Mouse (Mus musculus): Measurements from ENCODE around the gene Ap2a1. TPM values are rescaled to one million over a fixed set of nuclear protein-coding genes. Genes with fewer than 3 reads are reported as not detected.
A peak's percentile ranks its signal among the peaks of the same experiment; 100 is the strongest.

Gene Ap2a1
- polyA plus RNA-seq, 1 experiment: 21.5 TPM

DNA sequence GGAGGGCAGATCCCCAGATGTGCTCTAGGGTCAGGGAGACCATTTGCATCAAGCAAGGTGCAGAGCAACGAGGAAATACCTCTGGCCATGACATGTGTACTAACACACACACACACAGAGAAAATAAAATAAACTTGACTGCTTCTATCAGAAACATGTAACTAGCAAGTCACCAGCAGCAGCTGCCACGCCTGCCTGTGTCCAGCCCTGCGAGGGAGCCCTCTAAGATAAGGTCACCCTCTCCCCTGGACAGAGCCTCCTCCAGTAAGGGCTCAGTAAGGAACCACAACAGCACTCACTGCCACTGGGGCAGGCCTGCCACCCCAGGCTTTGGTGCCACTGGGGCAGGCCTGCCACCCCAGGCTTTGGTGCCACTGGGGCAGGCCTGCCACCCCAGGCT lies 11.1 kb downstream of the Ap2a1 start:
- 0 out of 2 replicates have a peak, but pooled peaks cover 2% of the 10 kb centered on the region for H3K4me1 ChIP-seq (ENCODE audit: control insufficient read depth, insufficient read depth, insufficient read length, low read length)
- H3K27ac ChIP-seq (replicated peaks; ENCODE audit: low read depth, low read length): no peak overlapping the region
- no peak overlapping the region for H3K4me3 ChIP-seq (ENCODE audit: insufficient read depth, low read depth, low read length)

DNA sequence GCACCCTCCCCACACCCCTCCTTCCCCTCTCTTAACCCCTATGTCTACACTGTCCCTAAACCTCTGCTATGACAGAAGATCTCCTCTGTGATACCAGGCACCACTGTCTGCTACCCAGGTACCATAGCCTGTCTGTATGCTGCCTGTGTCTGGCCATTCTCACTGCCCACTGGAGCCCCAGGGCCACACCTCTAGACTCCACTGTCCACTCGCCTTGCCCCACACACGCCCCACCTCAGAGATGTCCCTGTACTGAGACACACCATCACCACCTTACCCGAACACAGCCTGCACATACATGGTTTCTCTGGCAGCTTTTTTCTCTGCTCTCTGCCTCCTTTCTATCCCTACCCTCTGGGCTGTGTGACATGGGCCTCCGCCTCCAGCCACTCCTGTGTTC lies 12.4 kb downstream of the Ap2a1 start:
- Histone ChIP-seq H3K27ac (replicated peaks; ENCODE audit: low read depth, low read length) (no peak overlapping the region), H3K4me1 (ENCODE audit: control insufficient read depth, insufficient read depth, insufficient read length, low read length) (0 out of 2 replicates have a peak, but pooled peaks cover 2% of the 10 kb centered on the region), H3K4me3 (ENCODE audit: insufficient read depth, low read depth, low read length) (no peak overlapping the region)

DNA sequence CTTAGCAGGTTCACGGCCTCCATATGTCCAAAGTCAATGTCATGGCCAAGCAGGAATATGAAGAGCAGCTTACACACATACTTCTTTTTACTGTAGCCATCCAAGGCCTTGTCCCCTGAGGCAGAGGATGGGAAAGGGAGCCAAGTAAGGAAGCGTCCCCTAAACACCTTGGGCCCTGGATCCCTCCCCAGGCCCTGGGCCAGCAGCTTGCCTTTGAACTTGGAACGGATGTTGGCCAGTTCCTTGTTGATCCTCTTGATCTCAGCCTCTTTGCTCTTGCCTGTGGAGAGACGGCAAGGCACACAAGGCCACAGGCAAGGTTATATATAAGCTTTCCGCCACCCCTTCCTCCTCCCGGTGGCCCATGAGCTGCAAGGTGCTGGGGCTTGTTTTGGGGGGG lies 13.1 kb downstream of the Ap2a1 start:
- Histone ChIP-seq H3K27ac (replicated peaks; ENCODE audit: low read depth, low read length) (no peak overlapping the region), H3K4me1 (ENCODE audit: control insufficient read depth, insufficient read depth, insufficient read length, low read length) (0 out of 2 replicates have a peak, but pooled peaks cover 2% of the 10 kb centered on the region), H3K4me3 (ENCODE audit: insufficient read depth, low read depth, low read length) (no peak overlapping the region)

DNA sequence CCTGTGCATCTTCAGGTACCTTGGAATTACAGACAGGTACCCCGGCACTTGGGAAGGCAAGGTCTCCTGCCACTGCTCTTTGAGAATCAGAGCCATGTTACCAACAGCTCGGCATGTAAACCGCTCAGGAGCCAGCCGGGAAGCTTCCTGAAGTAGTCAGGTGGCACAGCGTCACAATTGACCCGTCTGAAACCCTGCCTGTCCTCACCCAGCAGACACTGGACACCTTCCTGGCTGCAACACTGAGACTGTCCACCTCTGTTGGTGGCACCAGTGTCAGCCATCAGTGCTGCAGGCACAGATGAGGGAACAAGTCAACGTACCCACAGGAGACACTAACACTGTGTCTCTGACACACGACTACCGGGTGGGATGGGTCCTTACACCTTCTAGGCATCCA lies 14.0 kb downstream of the Ap2a1 start:
- 0 out of 2 replicates have a peak, but pooled peaks cover 2% of the 10 kb centered on the region for H3K4me1 ChIP-seq (ENCODE audit: control insufficient read depth, insufficient read depth, insufficient read length, low read length)
- H3K4me3 ChIP-seq (ENCODE audit: insufficient read depth, low read depth, low read length): no peak overlapping the region
- no peak overlapping the region for H3K27ac ChIP-seq (replicated peaks; ENCODE audit: low read depth, low read length)

DNA sequence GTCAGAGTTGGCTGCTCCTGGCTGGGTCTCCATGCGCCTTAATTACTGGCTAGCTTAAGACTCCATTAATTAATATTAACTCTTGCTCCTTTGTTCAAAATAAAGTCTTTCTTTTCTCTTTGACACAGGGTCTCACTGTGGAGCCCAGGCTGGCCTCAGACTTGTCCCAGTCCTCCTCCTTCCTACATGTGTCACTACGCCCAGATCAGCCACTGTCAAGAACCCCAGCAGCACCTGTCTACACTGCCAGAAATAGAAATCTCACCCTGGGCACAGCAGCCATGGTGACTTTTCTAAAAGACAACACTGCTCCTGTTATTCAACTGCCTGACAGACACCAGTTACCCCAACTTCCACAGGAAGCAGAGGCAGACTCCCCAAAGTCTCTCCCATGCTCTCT lies 14.9 kb downstream of the Ap2a1 start:
- H3K27ac ChIP-seq (replicated peaks; ENCODE audit: low read depth, low read length): no peak overlapping the region
- no peak overlapping the region for H3K4me3 ChIP-seq (ENCODE audit: insufficient read depth, low read depth, low read length)
- H3K4me1 ChIP-seq (ENCODE audit: control insufficient read depth, insufficient read depth, insufficient read length, low read length): 0 out of 2 replicates have a peak, but pooled peaks cover 2% of the 10 kb centered on the region

DNA sequence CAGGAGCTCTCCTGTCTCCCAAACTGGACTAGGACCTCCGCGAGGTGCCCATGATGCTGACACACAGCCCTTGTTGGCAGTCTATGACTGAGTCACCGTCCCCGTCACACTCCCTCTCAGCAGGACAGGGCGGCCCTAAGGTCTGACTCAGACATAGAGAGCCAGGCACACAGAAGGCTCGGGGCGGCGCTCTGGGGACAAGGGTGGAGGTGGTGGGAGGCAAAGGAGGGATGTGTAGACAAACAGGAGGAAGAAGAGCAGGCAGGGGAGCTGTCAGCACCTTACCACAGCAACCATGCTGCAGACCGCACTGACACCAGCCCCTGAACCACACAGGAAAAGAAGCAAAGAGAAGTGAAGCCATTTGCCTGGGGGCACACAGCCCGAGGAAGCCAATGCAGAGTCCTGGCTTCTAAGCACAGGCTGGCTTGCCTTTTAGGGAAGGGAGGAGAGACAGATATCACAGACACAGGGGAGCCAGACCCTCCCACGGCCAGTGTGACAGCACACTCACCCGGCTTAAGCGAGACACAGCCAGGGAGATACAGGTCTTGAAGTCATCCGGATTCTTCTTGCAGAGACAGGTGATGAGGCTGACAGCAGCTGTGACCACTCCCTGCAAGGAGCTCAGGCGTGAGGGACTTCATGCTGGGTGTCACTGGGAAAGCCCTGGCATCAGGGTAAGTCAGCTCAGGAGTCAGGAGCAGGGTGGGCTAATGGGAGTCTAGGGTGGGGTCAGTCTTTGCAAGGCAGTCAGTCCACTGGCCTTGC lies 20.4 kb downstream of the Ap2a1 start:
- H3K4me3 ChIP-seq (ENCODE audit: insufficient read depth, low read depth, low read length): no peak overlapping the region
- no peak overlapping the region for H3K27ac ChIP-seq (replicated peaks; ENCODE audit: low read depth, low read length)

DNA sequence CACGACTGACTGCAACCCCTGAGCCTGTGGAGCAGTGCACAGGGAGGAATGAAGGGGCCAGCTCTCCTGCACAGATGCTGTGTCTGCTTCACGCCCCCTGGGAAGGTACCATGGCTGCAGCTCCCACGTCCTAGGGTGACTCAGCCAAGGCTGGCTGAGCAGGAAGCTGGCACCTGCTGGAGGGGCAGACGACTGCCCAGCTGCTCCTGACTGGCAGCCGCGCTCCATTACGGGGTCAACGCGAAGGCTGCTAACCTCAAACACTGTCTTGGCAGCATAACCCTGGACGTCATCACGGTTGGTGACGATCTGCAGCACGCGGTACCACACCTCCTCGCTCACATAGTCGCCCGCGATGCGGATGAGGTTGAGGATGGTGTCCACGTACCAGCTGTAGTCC lies 23.9 kb downstream of the Ap2a1 start:
- Histone ChIP-seq H3K27ac (replicated peaks; ENCODE audit: low read depth, low read length) (no peak overlapping the region), H3K4me1 (ENCODE audit: control insufficient read depth, insufficient read depth, insufficient read length, low read length) (peaks cover 2% of the 10 kb centered on the region; the same call in 1 of the 2 replicates), H3K4me3 (ENCODE audit: insufficient read depth, low read depth, low read length) (no peak overlapping the region)

More for the DNA sequence above, 20.4 kb downstream of the Ap2a1 start:
- H3K4me1 ChIP-seq (ENCODE audit: control insufficient read depth, insufficient read depth, insufficient read length, low read length): no peaks in the 10 kb centered on the region

DNA sequence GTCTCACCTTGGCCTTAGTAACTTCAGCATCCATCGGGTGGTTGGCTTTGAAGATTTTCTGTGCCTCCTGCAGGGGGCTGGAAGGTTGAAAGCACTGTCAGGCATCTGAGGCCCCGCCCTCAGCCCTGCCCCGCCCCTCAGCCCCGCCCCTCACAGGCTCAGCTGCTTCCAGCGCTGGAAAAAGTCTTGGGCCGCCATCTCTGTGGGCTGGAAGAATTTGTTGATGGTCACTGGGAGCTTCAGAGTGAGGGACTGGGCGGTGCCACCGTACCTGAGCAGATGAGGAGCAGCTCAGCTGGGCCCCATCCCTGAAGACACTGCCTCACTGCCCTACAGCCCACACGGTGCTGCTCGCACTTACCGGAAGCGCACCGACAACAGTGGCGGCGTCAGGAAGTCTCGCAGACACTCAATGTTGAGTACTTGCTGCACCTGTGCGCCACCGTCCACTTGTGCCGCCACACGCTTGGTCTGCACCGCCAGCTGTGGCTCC lies 28.0 kb downstream of the Ap2a1 start:
- Histone ChIP-seq H3K4me3 (ENCODE audit: insufficient read depth, low read depth, low read length) (peak overlapping the region; percentile 52), H3K27ac (replicated peaks; ENCODE audit: low read depth, low read length) (0 out of 2 replicates have a peak overlapping the region, but pooled peaks have one; percentile 19), H3K4me1 (ENCODE audit: control insufficient read depth, insufficient read depth, insufficient read length, low read length) (peaks cover 7% of the 10 kb centered on the region)

DNA sequence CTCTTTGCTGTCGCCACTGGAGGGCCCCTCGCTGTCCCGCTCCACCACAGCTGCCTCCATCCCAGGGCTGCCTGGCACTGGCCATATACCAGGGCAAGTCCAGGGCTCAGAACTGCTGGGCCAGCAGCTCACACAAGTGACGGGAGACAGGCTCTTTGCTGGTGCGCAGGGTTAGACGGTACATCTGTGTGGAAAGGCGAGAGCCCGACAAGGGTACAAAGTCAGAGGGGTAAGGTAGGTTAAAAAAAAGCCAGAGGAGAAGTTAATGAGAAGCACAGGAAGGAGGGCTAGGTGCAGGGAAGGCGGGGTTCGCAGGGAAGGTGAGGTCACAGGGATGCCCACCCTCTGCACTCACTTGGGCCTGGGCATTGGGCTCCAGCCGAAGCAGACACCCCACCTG lies 28.7 kb downstream of the Ap2a1 start:
- no peak overlapping the region for H3K27ac ChIP-seq (replicated peaks; ENCODE audit: low read depth, low read length)
- H3K4me3 ChIP-seq (ENCODE audit: insufficient read depth, low read depth, low read length): no peak overlapping the region

DNA sequence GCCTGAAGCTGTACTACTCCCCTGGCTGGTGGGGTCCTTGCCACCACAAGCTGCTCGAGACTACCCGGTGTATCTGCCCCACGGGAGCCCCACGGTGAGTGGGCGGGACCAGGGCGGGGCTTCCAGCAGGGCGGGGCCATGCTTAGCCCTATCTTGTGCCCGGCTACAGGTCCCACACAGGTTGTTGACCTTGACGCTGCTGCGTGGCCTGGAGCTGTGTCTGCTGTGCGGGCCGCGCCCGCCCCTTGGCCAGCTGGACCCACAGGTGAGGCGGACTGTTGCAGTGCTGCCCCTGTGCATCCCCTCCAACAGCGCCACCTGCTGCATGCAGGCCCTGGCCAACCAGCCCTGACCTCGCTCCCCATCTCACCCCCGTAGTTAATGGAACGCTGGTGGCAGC lies 30.7 kb downstream of the Ap2a1 start:
- H3K4me3 ChIP-seq (ENCODE audit: insufficient read depth, low read depth, low read length): no peak overlapping the region
- H3K27ac ChIP-seq (replicated peaks; ENCODE audit: low read depth, low read length): no peak overlapping the region
- H3K4me1 ChIP-seq (ENCODE audit: control insufficient read depth, insufficient read depth, insufficient read length, low read length): peaks cover 7% of the 10 kb centered on the region

More for the DNA sequence above, 28.7 kb downstream of the Ap2a1 start:
- peaks cover 7% of the 10 kb centered on the region for H3K4me1 ChIP-seq (ENCODE audit: control insufficient read depth, insufficient read depth, insufficient read length, low read length)

DNA sequence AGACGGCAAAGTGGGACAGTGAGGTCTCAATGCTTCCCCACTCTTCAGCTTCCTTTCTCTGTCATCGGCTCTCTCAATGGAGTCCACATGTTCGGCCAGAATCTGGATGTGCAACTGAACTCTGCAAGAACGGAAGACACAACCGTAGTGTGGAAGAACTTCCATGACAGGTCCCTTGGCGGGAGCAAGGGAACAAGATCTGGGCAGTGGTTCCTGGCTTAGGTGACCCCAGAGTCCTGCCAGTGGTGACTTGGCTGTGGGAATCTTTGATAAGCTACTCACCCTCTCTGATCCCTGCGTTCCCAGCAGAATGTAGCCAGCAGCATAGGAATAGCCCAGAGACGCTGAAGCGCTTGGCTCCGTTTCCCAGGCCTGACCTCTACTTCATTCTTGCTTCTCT lies 32.8 kb downstream of the Ap2a1 start:
- H3K4me1 ChIP-seq (ENCODE audit: control insufficient read depth, insufficient read depth, insufficient read length, low read length): peaks cover 8% of the 10 kb centered on the region
- peak overlapping the region; percentile 37; the same call in 1 of the 2 replicates for H3K27ac ChIP-seq (replicated peaks; ENCODE audit: low read depth, low read length)
- H3K4me3 ChIP-seq (ENCODE audit: insufficient read depth, low read depth, low read length): peak overlapping the region; percentile 70

DNA sequence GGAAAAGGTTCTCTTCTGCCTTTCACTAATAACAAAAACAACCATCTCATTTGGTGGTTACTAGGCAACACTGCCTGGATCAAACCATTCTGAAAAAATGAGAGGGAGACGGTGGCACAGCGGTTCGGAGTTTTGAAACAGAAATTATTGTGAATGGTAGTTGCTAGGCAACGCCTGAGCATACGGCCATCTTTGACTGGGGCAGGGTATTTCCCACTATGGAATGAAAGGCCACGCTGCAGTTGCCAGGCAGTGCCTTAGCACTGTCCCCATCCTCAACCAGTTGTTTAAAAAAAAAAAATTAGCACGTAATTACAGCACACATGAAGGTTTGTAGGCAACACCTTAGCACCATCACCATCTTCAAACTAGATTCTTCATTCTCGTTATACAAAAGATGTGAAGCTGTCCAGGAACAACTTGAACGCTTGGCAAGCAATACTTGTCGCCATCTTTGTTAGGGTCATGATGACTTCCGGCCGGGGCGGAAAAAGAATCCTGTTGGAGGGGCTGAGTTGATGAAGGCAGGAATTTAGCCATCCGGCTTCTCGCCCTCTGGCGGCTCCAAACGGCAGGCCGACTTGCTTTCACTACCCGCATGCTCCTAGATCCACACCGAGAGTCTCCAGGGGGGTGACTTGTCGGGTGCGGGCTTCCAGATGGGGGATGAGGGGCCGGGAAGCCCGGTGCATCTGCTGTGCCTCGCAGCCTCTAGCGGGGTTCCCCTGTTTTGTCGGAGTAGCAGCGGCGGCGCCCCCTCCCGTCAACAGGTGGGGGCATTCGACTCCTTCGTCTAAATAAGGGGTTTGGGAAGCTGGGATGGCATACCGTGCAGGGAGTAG lies 33.5 kb downstream of the Ap2a1 start, which contains the start of gene Fuz:
TSS of gene Fuz (plus strand) at position 487 of the 842 bp plus-strand sequence.
- peak within 1 kb of the TSS; percentile 70 for H3K4me3 ChIP-seq (ENCODE audit: insufficient read depth, low read depth, low read length)
- H3K4me1 ChIP-seq (ENCODE audit: control insufficient read depth, insufficient read depth, insufficient read length, low read length): peaks cover 11% of the 10 kb centered on the region
- peak within 1 kb of the TSS; percentile 48 for H3K27ac ChIP-seq (replicated peaks; ENCODE audit: low read depth, low read length)

DNA sequence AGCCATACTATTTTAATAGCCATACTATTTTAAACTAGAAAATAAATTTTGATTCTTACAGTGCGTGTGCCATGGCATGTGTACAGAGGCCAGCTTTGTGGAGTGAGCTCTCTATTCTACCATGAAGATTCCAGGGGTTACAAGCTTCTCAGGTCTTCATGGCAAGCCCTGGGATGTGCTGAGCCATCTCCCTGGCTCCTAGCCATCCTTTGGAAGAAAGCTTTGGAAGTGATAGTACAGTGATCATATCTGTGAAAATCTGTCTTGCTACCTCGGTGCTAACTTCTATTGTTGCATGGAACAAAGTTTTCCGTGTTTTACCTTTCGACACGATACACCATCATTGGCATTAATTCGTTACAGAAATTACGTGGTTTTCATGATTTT lies 34.1 kb downstream of the Ap2a1 start:
- peaks cover 11% of the 10 kb centered on the region for H3K4me1 ChIP-seq (ENCODE audit: control insufficient read depth, insufficient read depth, insufficient read length, low read length)
- H3K27ac ChIP-seq (replicated peaks; ENCODE audit: low read depth, low read length): peak overlapping the region; percentile 12; the same call in 1 of the 2 replicates
- H3K4me3 ChIP-seq (ENCODE audit: insufficient read depth, low read depth, low read length): 0 out of 2 replicates have a peak overlapping the region, but pooled peaks have one; percentile 70

DNA sequence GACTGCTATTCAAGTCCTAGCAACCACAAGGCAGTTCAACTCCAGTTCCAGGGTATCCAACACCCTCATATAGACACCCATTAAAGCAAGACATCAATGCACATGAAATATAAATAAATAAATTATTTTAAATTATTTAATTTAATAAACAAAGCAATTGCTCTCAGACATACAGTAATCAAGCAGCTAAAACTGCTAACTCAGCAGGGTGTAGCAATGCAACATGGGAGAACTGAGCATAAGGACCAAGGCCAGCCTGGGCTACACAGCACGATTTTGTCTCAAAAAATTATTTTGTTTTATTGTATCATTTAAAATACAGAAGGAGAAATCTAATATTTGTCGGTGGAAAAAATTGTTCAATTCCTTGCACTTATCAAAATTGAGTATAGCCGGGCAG lies 35.1 kb downstream of the Ap2a1 start:
- no peak overlapping the region for H3K4me3 ChIP-seq (ENCODE audit: insufficient read depth, low read depth, low read length)
- H3K4me1 ChIP-seq (ENCODE audit: control insufficient read depth, insufficient read depth, insufficient read length, low read length): peaks cover 11% of the 10 kb centered on the region
- no peak overlapping the region for H3K27ac ChIP-seq (replicated peaks; ENCODE audit: low read depth, low read length)

DNA sequence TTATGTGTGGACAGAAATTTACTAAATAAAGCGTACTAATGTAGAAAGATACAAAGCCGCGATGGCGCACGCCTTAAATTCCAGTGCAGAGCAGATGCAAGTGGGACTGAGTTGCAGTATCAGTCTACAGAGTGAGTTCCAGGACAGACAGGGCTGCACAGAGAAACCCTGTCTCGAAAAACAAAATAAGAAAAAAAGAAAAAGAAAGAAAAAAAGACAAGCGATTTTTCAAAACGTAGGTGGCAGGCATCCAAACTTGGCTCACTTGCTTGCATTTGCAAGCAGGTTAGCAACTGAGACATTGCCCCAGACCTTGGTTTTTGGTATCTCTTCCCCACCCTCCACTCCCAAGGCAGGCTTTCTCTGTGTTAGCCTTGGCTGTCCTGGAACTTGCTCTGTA lies 36.1 kb downstream of the Ap2a1 start:
- H3K27ac ChIP-seq (replicated peaks; ENCODE audit: low read depth, low read length): no peak overlapping the region
- peak overlapping the region; percentile 9; the same call in 1 of the 2 replicates for H3K4me3 ChIP-seq (ENCODE audit: insufficient read depth, low read depth, low read length)
- peaks cover 11% of the 10 kb centered on the region for H3K4me1 ChIP-seq (ENCODE audit: control insufficient read depth, insufficient read depth, insufficient read length, low read length)

Data from brown adipose tissue, adult 24 weeks (tissue).